Mouse (Mus musculus): Measurements from ENCODE around the gene Slc11a1. TPM values are rescaled to one million over a fixed set of nuclear protein-coding genes. Genes with fewer than 3 reads are reported as not detected.

Slc11a1 gene
- polyA plus RNA-seq, 1 experiment from 2014 or later, result 0.10 TPM

GRCm38 (mm10) chr1:74386714-74387385 lies 11.9 kb downstream of the Slc11a1 start:
- no peak for TF ChIP-seq CTCF (IDR thresholded peaks at IDR 0.05)
- H3K27me3 ChIP-seq, result no peaks in the 10 kb centered on the region
- DNase-seq (ENCODE audit: low read depth, low spot score) (peak; percentile 94), ATAC-seq (peak; percentile 69)
- POLR2A ChIA-PET, result interaction anchor here (1.0 to 1.4 kb wide), 2 partner anchors 11 to 12 kb away, joined by 3 read pairs; no protein-coding TSS in a partner anchor
- CTCF ChIA-PET, result interaction anchor here (0.8 to 1.7 kb wide), 2 partner anchors 18 to 66 kb away, joined by 3 to 5 read pairs; no protein-coding TSS in a partner anchor
- in situ Hi-C loops (cut with MboI; ENCODE audit: low pct_unique_long_range_greater_than_20kb), result no loop called here

- H3K27me3 ChIP-seq, result no peaks in the 10 kb centered on the region
- no peak for TF ChIP-seq CTCF (IDR thresholded peaks at IDR 0.05)
- ChIA-PET POLR2A (interaction anchor here (1.0 to 1.4 kb wide), 2 partner anchors 10 to 12 kb away, joined by 3 read pairs; no protein-coding TSS in a partner anchor), CTCF (interaction anchor here (1.0 to 1.7 kb wide), 2 partner anchors 10 to 65 kb away, joined by 3 to 5 read pairs; no protein-coding TSS in a partner anchor)
- no peak for DNase-seq (ENCODE audit: low read depth, low spot score)
- in situ Hi-C loops (cut with MboI; ENCODE audit: low pct_unique_long_range_greater_than_20kb), result no loop called here
- no peak for ATAC-seq
Observed at GRCm38 (mm10) chr1:74387386-74387988, 12.5 kb downstream of the Slc11a1 start.

GRCm38 (mm10) chr1:74388398-74388920 lies 13.5 kb downstream of the Slc11a1 start:
- POLR2A ChIA-PET, result no interaction called here

GRCm38 (mm10) chr1:74389831-74390286 lies 14.9 kb downstream of the Slc11a1 start:
- no peak for DNase-seq (ENCODE audit: low read depth, low spot score)
- ChIA-PET POLR2A (no interaction called here), CTCF (no interaction called here)
- TF ChIP-seq CTCF (IDR thresholded peaks at IDR 0.05), result no peak
- ATAC-seq, result no peak
- no peaks in the 10 kb centered on the region for H3K27me3 ChIP-seq
- in situ Hi-C loops (cut with MboI; ENCODE audit: low pct_unique_long_range_greater_than_20kb), result no loop called here

More at GRCm38 (mm10) chr1:74388398-74388920, 13.5 kb downstream of the Slc11a1 start:
- H3K27me3 ChIP-seq, result no peaks in the 10 kb centered on the region
- in situ Hi-C loops (cut with MboI; ENCODE audit: low pct_unique_long_range_greater_than_20kb), result no loop called here
- ATAC-seq, result no peak
- CTCF ChIA-PET, result interaction anchor here (1.0 kb wide), 1 partner anchor 9 kb away, joined by 3 read pairs; no protein-coding TSS in a partner anchor
- no peak for DNase-seq (ENCODE audit: low read depth, low spot score)
- no peak for TF ChIP-seq CTCF (IDR thresholded peaks at IDR 0.05)

- CTCF ChIA-PET, result no interaction called here
- no peak for ATAC-seq
- POLR2A ChIA-PET, result no interaction called here
- in situ Hi-C loops (cut with MboI; ENCODE audit: low pct_unique_long_range_greater_than_20kb), result no loop called here
- DNase-seq (ENCODE audit: low read depth, low spot score), result no peak
- TF ChIP-seq CTCF (IDR thresholded peaks at IDR 0.05), result no peak
- no peaks in the 10 kb centered on the region for H3K27me3 ChIP-seq
Observed at GRCm38 (mm10) chr1:74390287-74390906, 15.4 kb downstream of the Slc11a1 start.

- TF ChIP-seq CTCF (IDR thresholded peaks at IDR 0.05), result no peak
- POLR2A ChIA-PET, result interaction anchor here (0.6 kb wide), 1 partner anchor 136 kb away, joined by 3 read pairs; no protein-coding TSS in a partner anchor
- no peaks in the 10 kb centered on the region for H3K27me3 ChIP-seq
- DNase-seq (ENCODE audit: low read depth, low spot score) (peak; percentile 75), ATAC-seq (peak; percentile 75)
- in situ Hi-C loops (cut with MboI; ENCODE audit: low pct_unique_long_range_greater_than_20kb), result no loop called here
- CTCF ChIA-PET, result no interaction called here
Observed at GRCm38 (mm10) chr1:74390924-74391748, 16.1 kb downstream of the Slc11a1 start, which contains the start of gene Ctdsp1. Gene Ctdsp1 (plus strand): TSS chr1:74391509.

- ATAC-seq (peak; percentile 57), DNase-seq (ENCODE audit: low read depth, low spot score) (no peak)
- no peak for TF ChIP-seq CTCF (IDR thresholded peaks at IDR 0.05)
- no peaks in the 10 kb centered on the region for H3K27me3 ChIP-seq
- ChIA-PET POLR2A (interaction anchor here (0.6 kb wide), 1 partner anchor 137 kb away, joined by 3 read pairs; no protein-coding TSS in a partner anchor), CTCF (no interaction called here)
- in situ Hi-C loops (cut with MboI; ENCODE audit: low pct_unique_long_range_greater_than_20kb), result no loop called here
Observed at GRCm38 (mm10) chr1:74391844-74392441, 16.9 kb downstream of the Slc11a1 start.

GRCm38 (mm10) chr1:74392446-74392994 lies 17.5 kb downstream of the Slc11a1 start:
- ChIA-PET CTCF (no interaction called here), POLR2A (no interaction called here)
- DNase-seq (ENCODE audit: low read depth, low spot score) (no peak), ATAC-seq (no peak)
- no peak for TF ChIP-seq CTCF (IDR thresholded peaks at IDR 0.05)
- H3K27me3 ChIP-seq, result no peaks in the 10 kb centered on the region
- in situ Hi-C loops (cut with MboI; ENCODE audit: low pct_unique_long_range_greater_than_20kb), result no loop called here

GRCm38 (mm10) chr1:74393010-74393409 lies 18.0 kb downstream of the Slc11a1 start:
- POLR2A ChIA-PET, result no interaction called here
- ATAC-seq (no peak), DNase-seq (ENCODE audit: low read depth, low spot score) (no peak)
- H3K27me3 ChIP-seq, result no peaks in the 10 kb centered on the region
- CTCF ChIA-PET, result no interaction called here
- in situ Hi-C loops (cut with MboI; ENCODE audit: low pct_unique_long_range_greater_than_20kb), result no loop called here
- TF ChIP-seq CTCF (IDR thresholded peaks at IDR 0.05), result no peak
